In genomic region chr13:20523671-20524070, GRCm38 (mm10) we compare ENCODE assay signal across 22 mouse cellular contexts.
DNase-seq lines count a peak whose midpoint lies in the region; ATAC-seq and TF ChIP-seq lines count a peak whose summit lies in the region.
"Had no signal": no experiment of that assay in that cellular context is flagged by ENCODE, and none has a peak within 500 bp of the region (broad histone marks: within the 10 kb centered on the region; RNA-seq: fewer than 3 reads in every experiment).

No protein-coding gene starts in this region.

- H3K4me2 ChIP-seq in kidney, embryonic 16.5 days (replicated peaks; ENCODE audit: low read depth, low read length) = no peak overlapping the region

- no peak overlapping the region for H3K9ac ChIP-seq in kidney, embryonic 16.5 days (replicated peaks; ENCODE audit: low read length)

- 0 out of 2 replicates have a peak, but pooled peaks cover 3% of the 10 kb centered on the region for H3K4me1 ChIP-seq in kidney, adult 2 months (ENCODE audit: control insufficient read depth, insufficient read depth, low read length)
- no peaks in the 10 kb centered on the region; the same call in 1 of the 2 replicates for H3K4me1 ChIP-seq in kidney, embryonic 16.5 days (ENCODE audit: insufficient read depth, low read length)

- ATAC-seq in kidney, embryonic 16.5 days (ENCODE audit: low FRiP score, low TSS enrichment) = no peak
- ATAC-seq: activated CD4-positive, CD25-positive, alpha-beta regulatory T cell, adult 4 months; CD4-positive, CD25-positive, alpha-beta regulatory T cell, adult 4 months; Patski had no signal

- peak; percentile 60 for DNase-seq in kidney, adult 2 months
- DNase-seq in kidney, postnatal 25 days = no peak
- DNase-seq in kidney, adult 8-10 months = peak; percentile 15 to 38
- DNase-seq in kidney, adult 9 months = peak; percentile 58
- DNase-seq in kidney, postnatal 14 days = no peak
- peak; percentile 4 to 16 for DNase-seq in kidney, postnatal 36 days
- no peak for DNase-seq in kidney, adult 11 months
- DNase-seq: adrenal gland, adult 2 months; adrenal gland, adult 8-10 months; adrenal gland, postnatal 10 days; adrenal gland, postnatal 14 days; adrenal gland, postnatal 25 days; adrenal gland, postnatal 36 days; B cell, adult 2 months; cerebellum, adult 11 months; cerebellum, adult 11-12 months had no signal

- 84% methylated on average over 1 of the region's 1 CpGs for WGBS in kidney, adult 2 months
- WGBS in kidney, embryonic 16.5 days = 70% methylated on average over 1 of the region's 1 CpGs

- no peak for TF ChIP-seq POLR2A in kidney, adult 2 months (IDR thresholded peaks at IDR 0.05; ENCODE audit: low read depth, low read length)

- H3K27ac ChIP-seq in kidney, adult 2 months (ENCODE audit: insufficient read depth, low read depth, low read length) = no peak overlapping the region
- H3K27ac ChIP-seq in kidney, embryonic 16.5 days (ENCODE audit: low read length) = no peak overlapping the region

- no peaks in the 10 kb centered on the region for H3K9me3 ChIP-seq in kidney, embryonic 16.5 days (ENCODE audit: low read length)
- H3K9me3 ChIP-seq: G1E had no signal

- no peak for TF ChIP-seq CTCF in kidney, adult 2 months (conservative IDR thresholded peaks at IDR 0.05; ENCODE audit: insufficient read depth, insufficient read length, low read depth, low read length)

- no peak overlapping the region for H3K4me3 ChIP-seq in kidney, adult 2 months (ENCODE audit: insufficient read depth, low read depth, low read length)
- no peak overlapping the region for H3K4me3 ChIP-seq in kidney, embryonic 16.5 days (ENCODE audit: low read length)

- no peaks in the 10 kb centered on the region for H3K36me3 ChIP-seq in kidney, adult 2 months (ENCODE audit: control insufficient read depth, insufficient read depth, low read length)
- no peaks in the 10 kb centered on the region for H3K36me3 ChIP-seq in kidney, embryonic 16.5 days (ENCODE audit: insufficient read depth, low read length)
- H3K36me3 ChIP-seq: G1E had no signal

- no peaks in the 10 kb centered on the region for H3K27me3 ChIP-seq in kidney, adult 2 months (replicated peaks; ENCODE audit: control insufficient read depth, insufficient read depth, low read length)
- H3K27me3 ChIP-seq in kidney, embryonic 16.5 days (ENCODE audit: insufficient read depth, low read length) = no peaks in the 10 kb centered on the region
- H3K27me3 ChIP-seq: CH12.LX, Patski had no signal

Comparison
In these comparisons a context has a peak if more than half of its experiments do, and no peak if none do; other contexts are left out.
1. DNase-seq: peak in kidney, adult 2 months (single experiment), kidney, adult 8-10 months (2 of 2), kidney, adult 9 months (single experiment) and kidney, postnatal 36 days (2 of 2); none in kidney, postnatal 25 days (0 of 2), kidney, postnatal 14 days (single experiment) and kidney, adult 11 months (single experiment).